Mouse (Mus musculus): ENCODE measurements around the gene Stk24.

DNA sequence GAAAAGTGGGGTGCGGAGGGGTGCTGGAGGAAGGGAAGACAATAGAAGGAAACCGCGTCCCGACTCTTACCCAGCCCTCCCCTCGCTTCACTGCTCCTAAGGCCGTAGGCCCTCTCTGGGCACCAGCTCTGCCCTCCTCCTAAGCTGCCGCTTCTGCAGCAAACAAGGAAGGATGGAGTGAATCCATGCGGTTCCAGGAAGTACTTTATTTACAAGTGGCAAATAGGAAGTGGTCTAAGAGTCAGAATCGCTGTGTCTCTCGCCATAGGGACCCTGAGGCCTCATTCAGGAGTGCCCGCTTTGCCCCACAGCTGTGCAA lies at the start of gene Stk24:
- TF ChIP-seq CTCF (IDR thresholded peaks at IDR 0.05; ENCODE audit: low read depth, low read length): no peak
- no peak for TF ChIP-seq POLR2A (IDR thresholded peaks at IDR 0.05; ENCODE audit: borderline replicate concordance, low read depth, low read length)
